Mouse (Mus musculus) cerebellum, adult 18-20 months (tissue): ENCODE data around the gene Cntn3.
"Not testable (repeated sequence)": the region's sequence is repeated elsewhere in the genome, so short reads cannot be mapped to it uniquely, and the experiment has no call there.

Experiments
- DNase-seq, 2 experiments: peaks; one replicate each; pipeline ENCODE4 v3.0.0; 2021

Cntn3 gene

GRCm38 (mm10) chr6:102573001-102573400 is at the start of gene Cntn3:
Gene Cntn3 (minus strand): TSS chr6:102573101.
- not testable (repeated sequence) for DNase-seq

- DNase-seq: no peak
These were observed 27.9 kb upstream of the Cntn3 start for GRCm38 (mm10) chr6:102600773-102601172.

GRCm38 (mm10) chr6:102597756-102598155 is 24.9 kb upstream of the Cntn3 start:
- DNase-seq: no peak

- DNase-seq: no peak
These were observed 17.2 kb upstream of the Cntn3 start for GRCm38 (mm10) chr6:102590151-102590550.

GRCm38 (mm10) chr6:102589311-102589710 is 16.4 kb upstream of the Cntn3 start:
- no peak for DNase-seq

GRCm38 (mm10) chr6:102586056-102586455 is 13.2 kb upstream of the Cntn3 start:
- DNase-seq: no peak

- DNase-seq: no peak
These were observed 10.7 kb upstream of the Cntn3 start for GRCm38 (mm10) chr6:102583578-102583977.

- DNase-seq: no peak
These were observed 5.4 kb downstream of the Cntn3 start for GRCm38 (mm10) chr6:102567496-102567895.

- no peak for DNase-seq
These were observed 7.7 kb downstream of the Cntn3 start for GRCm38 (mm10) chr6:102565228-102565627.

- DNase-seq: peak; percentile 7 to 26
These were observed 8.7 kb downstream of the Cntn3 start for GRCm38 (mm10) chr6:102564011-102564731.

- no peak for DNase-seq
These were observed 9.5 kb downstream of the Cntn3 start for GRCm38 (mm10) chr6:102563431-102563830.

GRCm38 (mm10) chr6:102557521-102557920 is 15.4 kb downstream of the Cntn3 start:
- DNase-seq: no peak

GRCm38 (mm10) chr6:102556497-102556896 is 16.4 kb downstream of the Cntn3 start:
- no peak for DNase-seq

- DNase-seq: no peak
These were observed 17.0 kb downstream of the Cntn3 start for GRCm38 (mm10) chr6:102555814-102556437.

GRCm38 (mm10) chr6:102555067-102555657 is 17.7 kb downstream of the Cntn3 start:
- DNase-seq: peak in 1 of 2 experiments; percentile 7

- DNase-seq: no peak
These were observed 31.1 kb downstream of the Cntn3 start for GRCm38 (mm10) chr6:102541633-102542412.

- DNase-seq: no peak
These were observed 37.3 kb downstream of the Cntn3 start for GRCm38 (mm10) chr6:102535599-102535998.

GRCm38 (mm10) chr6:102523037-102523436 is 49.9 kb downstream of the Cntn3 start:
- DNase-seq: no peak

GRCm38 (mm10) chr6:102520977-102521376 is 51.9 kb downstream of the Cntn3 start:
- DNase-seq: no peak

GRCm38 (mm10) chr6:102515231-102515630 is 57.7 kb downstream of the Cntn3 start:
- no peak for DNase-seq

- DNase-seq: no peak
These were observed 60.8 kb downstream of the Cntn3 start for GRCm38 (mm10) chr6:102512085-102512484.

GRCm38 (mm10) chr6:102485509-102485908 is 87.4 kb downstream of the Cntn3 start:
- DNase-seq: no peak
